Mouse (Mus musculus) midbrain, postnatal 0 days (tissue): Measurements from ENCODE around the gene Galnt10. TPM values are rescaled to one million over a fixed set of nuclear protein-coding genes. Genes with fewer than 3 reads are reported as not detected.

Experiments
- ATAC-seq: fragments of 200-750 bp; cut with Nextera tagmentation; 2 replicates; pipeline ENCODE4 v1.8.0; 2017; ENCODE audit warnings: moderate number of reproducible peaks, mild to moderate bottlenecking, moderate TSS enrichment, moderate library complexity; ENCODE audit not compliant: low FRiP score
- DNase-seq: peaks from one replicate; pipeline ENCODE4 v3.0.0-alpha.2; 2015; ENCODE audit warnings: low spot score
- H3K27ac ChIP-seq: fragments of 300-500 bp; sonication (generic); 2 replicates; pipeline ENCODE4 v1.5.1; 2014; ENCODE audit warnings: low read depth, mild to moderate bottlenecking, low read length, mixed read lengths
- H3K27me3 ChIP-seq: fragments of 300-500 bp; sonication (generic); 2 replicates; pipeline ENCODE4 v1.6.1; 2014; ENCODE audit warnings: low read length, control low read depth, mixed read lengths; ENCODE audit not compliant: insufficient read depth
- H3K36me3 ChIP-seq: fragments of 300-500 bp; sonication (generic); 2 replicates; pipeline ENCODE4 v1.6.1; 2014; ENCODE audit warnings: low read length, control low read depth, mixed read lengths; ENCODE audit not compliant: insufficient read depth
- H3K4me1 ChIP-seq: fragments of 300-500 bp; sonication (generic); 2 replicates; pipeline ENCODE4 v1.6.1; 2014; ENCODE audit warnings: mild to moderate bottlenecking, control low read depth, antibody characterized with exemption, low read length, mixed read lengths; ENCODE audit not compliant: insufficient read depth
- H3K4me2 ChIP-seq: fragments of 300-500 bp; sonication (generic); 2 replicates; pipeline ENCODE4 v1.6.1; 2014; ENCODE audit warnings: low read depth, mild to moderate bottlenecking, low read length, mixed read lengths; ENCODE audit not compliant: poor library complexity, severe bottlenecking
- H3K4me3 ChIP-seq: fragments of 300-500 bp; sonication (generic); 2 replicates; pipeline ENCODE4 v1.5.1; 2014; ENCODE audit warnings: low read depth, mild to moderate bottlenecking, low read length, moderate library complexity
- H3K9ac ChIP-seq: fragments of 300-500 bp; sonication (generic); replicated peaks from 2 replicates; pipeline ENCODE4 v1.6.1; 2014; ENCODE audit warnings: mild to moderate bottlenecking, low read length, moderate library complexity, mixed read lengths; ENCODE audit not compliant: poor library complexity, severe bottlenecking
- H3K9me3 ChIP-seq: fragments of 300-500 bp; sonication (generic); 2 replicates; pipeline ENCODE4 v1.6.1; 2016; ENCODE audit warnings: low read length, control low read depth
- CTCF ChIP-seq: IDR thresholded peaks from 2 replicates; pipeline ENCODE4 v1.5.1; 2016; ENCODE audit warnings: antibody characterized with exemption, mild to moderate bottlenecking
- WGBS: fragments of 180-500 bp; shearing (Covaris S2); extraction: QIAGEN DNeasy Blood & Tissue Kit; methylation state at CpG from one replicate; pipeline ENCODE4 v1.1.7; 2014; 5-methylcytosine and 5-hydroxymethylcytosine counted together
- polyA plus RNA-seq: library from polyadenylated mRNA; unstranded; fragments of >200 nt; fragmentation: Nextera tagmentation; extraction: Ambion mirVana; gene quantifications from 2 replicates; pipeline ENCODE4 v1.2.1, GENCODE M21; 2015
- total RNA-seq: library from RNA; depleted of rRNA; stranded (reverse); fragments of >200 nt; gene quantifications from 2 replicates; pipeline ENCODE4 v1.2.3, GENCODE M21; 2014

Gene Galnt10
- total and polyA plus RNA-seq, 2 experiments from 2014 or later, result 11.8 to 26.0 TPM

- 91% methylated on average over 7 of the region's 7 CpGs for WGBS
- H3K27me3 ChIP-seq, result no peaks in the 10 kb centered on the region
- no peak overlapping the region for H3K9ac ChIP-seq
- ATAC-seq, result no peak
- H3K27ac ChIP-seq, result no peak overlapping the region
- H3K4me3 ChIP-seq, result no peak overlapping the region
- no peak for TF ChIP-seq CTCF
- H3K9me3 ChIP-seq, result no peaks in the 10 kb centered on the region
- DNase-seq, result no peak
- peaks cover 9% of the 10 kb centered on the region for H3K4me1 ChIP-seq
- H3K4me2 ChIP-seq, result no peak overlapping the region
- no peaks in the 10 kb centered on the region for H3K36me3 ChIP-seq
These were observed 54.9 kb downstream of the Galnt10 start for GRCm38 (mm10) chr11:57700114-57700513.

GRCm38 (mm10) chr11:57701193-57701925 lies 56.1 kb downstream of the Galnt10 start:
- Histone ChIP-seq H3K27ac (no peak overlapping the region), H3K4me1 (peaks cover 9% of the 10 kb centered on the region), H3K36me3 (no peaks in the 10 kb centered on the region), H3K9me3 (no peaks in the 10 kb centered on the region), H3K4me3 (no peak overlapping the region), H3K27me3 (no peaks in the 10 kb centered on the region), H3K4me2 (no peak overlapping the region), H3K9ac (no peak overlapping the region)
- DNase-seq (peak; percentile 54), ATAC-seq (peak; percentile 44)
- TF ChIP-seq CTCF, result no peak
- WGBS, result 73% methylated on average over 11 of the region's 11 CpGs

DNA sequence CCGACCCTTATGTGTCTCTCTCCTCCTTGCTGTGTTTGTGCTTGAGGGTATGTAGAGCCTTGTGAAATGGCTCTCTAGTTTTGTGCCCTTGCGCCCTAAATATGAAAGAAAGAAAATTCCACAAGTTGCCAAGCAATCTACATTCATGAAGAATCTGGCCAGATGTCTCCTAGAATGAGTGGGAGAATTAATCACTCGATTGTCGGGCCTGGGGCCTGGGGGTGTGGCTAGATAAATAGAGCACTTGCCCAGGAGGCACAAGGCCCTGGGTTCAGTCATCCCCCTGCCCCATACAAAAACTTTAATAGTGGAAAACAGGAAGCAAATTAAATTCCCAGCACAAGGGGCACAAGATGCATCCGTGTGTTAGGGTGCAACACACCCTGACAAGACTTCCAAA lies 56.7 kb downstream of the Galnt10 start:
- 58% methylated on average over 5 of the region's 5 CpGs for WGBS
- peaks cover 6% of the 10 kb centered on the region for H3K4me1 ChIP-seq
- no peak overlapping the region for H3K4me3 ChIP-seq
- no peaks in the 10 kb centered on the region for H3K9me3 ChIP-seq
- H3K27me3 ChIP-seq, result no peaks in the 10 kb centered on the region
- no peak for ATAC-seq
- no peak overlapping the region for H3K27ac ChIP-seq
- TF ChIP-seq CTCF, result no peak
- no peak overlapping the region for H3K9ac ChIP-seq
- no peak overlapping the region for H3K4me2 ChIP-seq
- no peak for DNase-seq
- H3K36me3 ChIP-seq, result no peaks in the 10 kb centered on the region

DNA sequence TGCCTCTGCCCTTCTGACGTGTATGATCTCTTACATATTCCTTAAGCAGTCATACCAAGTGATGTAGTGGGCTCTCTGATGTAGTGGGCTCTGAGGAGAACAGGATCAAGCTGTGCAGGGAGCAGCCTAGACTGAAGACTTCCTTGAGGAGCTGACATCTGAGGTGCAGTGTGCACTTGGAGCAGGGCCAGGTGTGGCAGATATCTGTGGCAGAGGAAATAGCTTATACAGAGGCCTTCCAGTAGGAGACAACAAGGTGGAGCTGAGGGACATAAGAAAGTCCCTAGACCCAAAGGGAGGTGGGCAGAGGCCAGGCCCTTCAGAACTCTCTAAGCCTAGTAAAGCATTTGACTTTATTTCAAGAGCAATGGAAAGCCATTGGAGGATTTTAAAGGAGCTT lies 61.4 kb downstream of the Galnt10 start:
- WGBS, result 100% methylated on average over 1 of the region's 1 CpGs
- ATAC-seq (no peak), DNase-seq (no peak)
- no peaks in the 10 kb centered on the region for H3K27me3 ChIP-seq
- no peak overlapping the region for H3K27ac ChIP-seq
- H3K36me3 ChIP-seq, result no peaks in the 10 kb centered on the region
- H3K4me1 ChIP-seq, result no peaks in the 10 kb centered on the region
- no peaks in the 10 kb centered on the region for H3K9me3 ChIP-seq
- no peak overlapping the region for H3K4me3 ChIP-seq
- H3K9ac ChIP-seq, result no peak overlapping the region
- no peak for TF ChIP-seq CTCF
- no peak overlapping the region for H3K4me2 ChIP-seq

DNA sequence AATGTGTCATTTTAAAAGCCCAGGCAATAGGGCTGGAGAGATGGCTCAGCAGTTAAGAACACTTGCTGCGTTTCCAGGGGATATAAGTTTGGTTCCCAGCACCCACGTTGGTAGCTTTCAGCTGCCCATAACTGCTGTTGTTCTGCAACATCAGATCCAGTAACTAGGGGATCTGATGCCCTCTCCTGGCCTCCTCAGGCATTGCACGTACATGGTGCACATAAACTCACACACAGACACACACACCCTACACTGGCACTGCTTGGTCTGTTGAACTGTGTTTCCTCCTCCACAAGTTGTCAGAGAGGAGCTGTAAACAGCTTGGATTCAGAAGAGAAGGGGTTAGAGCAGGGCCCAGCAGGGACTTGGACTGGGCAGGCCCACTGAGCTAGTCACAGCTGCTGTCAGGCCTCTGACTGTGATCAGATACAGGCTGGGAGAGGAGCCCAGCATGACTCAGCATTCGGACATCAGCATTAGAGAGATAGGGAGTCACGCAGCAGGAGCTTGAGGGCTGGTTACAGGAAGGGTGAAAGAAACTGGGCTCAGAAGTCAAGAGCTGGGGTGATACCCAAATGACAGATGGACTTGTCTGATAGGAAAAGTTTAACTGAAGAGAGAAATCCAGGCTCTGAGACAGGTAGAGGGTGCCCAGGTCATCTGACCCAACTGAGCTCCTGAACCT lies 62.0 kb downstream of the Galnt10 start:
- no peak overlapping the region for H3K9ac ChIP-seq
- no peaks in the 10 kb centered on the region for H3K4me1 ChIP-seq
- no peak for DNase-seq
- no peak overlapping the region for H3K27ac ChIP-seq
- no peaks in the 10 kb centered on the region for H3K27me3 ChIP-seq
- H3K4me3 ChIP-seq, result no peak overlapping the region
- no peaks in the 10 kb centered on the region for H3K36me3 ChIP-seq
- WGBS, result 97% methylated on average over 5 of the region's 5 CpGs
- H3K4me2 ChIP-seq, result no peak overlapping the region
- no peak for ATAC-seq
- H3K9me3 ChIP-seq, result no peaks in the 10 kb centered on the region
- TF ChIP-seq CTCF, result peak; percentile 48
